Mouse (Mus musculus) embryonic facial prominence, embryonic 14.5 days (tissue): Measurements from ENCODE around the gene Lima1. TPM values are rescaled to one million over a fixed set of nuclear protein-coding genes. Genes with fewer than 3 reads are reported as not detected.

ENCODE experiments used
- ATAC-seq: fragments of 200-750 bp; cut with Nextera tagmentation; 2 replicates; pipeline ENCODE4 v1.8.0; 2017; ENCODE audit warnings: low read depth, moderate number of reproducible peaks, moderate TSS enrichment
- DNase-seq: peaks from one replicate; pipeline ENCODE4 v3.0.0-alpha.2; 2015; ENCODE audit warnings: low spot score
- H3K27ac ChIP-seq: fragments of 300-500 bp; sonication (generic); replicated peaks from 2 replicates; pipeline ENCODE4 v1.5.1; 2014; ENCODE audit warnings: low read depth, mild to moderate bottlenecking, low read length, moderate library complexity
- H3K27me3 ChIP-seq: fragments of 300-500 bp; sonication (generic); replicated peaks from 2 replicates; pipeline ENCODE4 v1.6.1; 2014; ENCODE audit warnings: low read length; ENCODE audit not compliant: control insufficient read depth, insufficient read depth
- H3K36me3 ChIP-seq: fragments of 300-500 bp; sonication (generic); 2 replicates; pipeline ENCODE4 v1.6.1; 2014; ENCODE audit warnings: low read length, mixed read lengths; ENCODE audit not compliant: control insufficient read depth, insufficient read depth
- H3K4me1 ChIP-seq: fragments of 300-500 bp; sonication (generic); 2 replicates; pipeline ENCODE4 v1.6.1; 2014; ENCODE audit warnings: antibody characterized with exemption, low read length; ENCODE audit not compliant: control insufficient read depth, insufficient read depth
- H3K4me2 ChIP-seq: fragments of 300-500 bp; sonication (generic); 2 replicates; pipeline ENCODE4 v1.6.1; 2014; ENCODE audit warnings: low read depth, mild to moderate bottlenecking, low read length, moderate library complexity, mixed read lengths
- H3K4me3 ChIP-seq: fragments of 300-500 bp; sonication (generic); 2 replicates; pipeline ENCODE4 v1.5.1; 2014; ENCODE audit warnings: low read depth, mild to moderate bottlenecking, low read length
- H3K9ac ChIP-seq: fragments of 300-500 bp; sonication (generic); 2 replicates; pipeline ENCODE4 v1.6.1; 2014; ENCODE audit warnings: low read depth, mild to moderate bottlenecking, low read length, moderate library complexity, mixed read lengths
- H3K9me3 ChIP-seq: fragments of 300-500 bp; sonication (generic); 2 replicates; pipeline ENCODE4 v1.6.1; 2016; ENCODE audit warnings: low read length; ENCODE audit not compliant: control insufficient read depth
- WGBS: fragments of 180-500 bp; shearing (Covaris S2); extraction: QIAGEN DNeasy Blood & Tissue Kit; methylation state at CpG from one replicate; pipeline ENCODE4 v1.1.7; 2014; 5-methylcytosine and 5-hydroxymethylcytosine counted together
- polyA plus RNA-seq: library from polyadenylated mRNA; unstranded; fragments of >200 nt; fragmentation: Nextera tagmentation; extraction: Ambion mirVana; gene quantifications from 2 replicates; pipeline ENCODE4 v1.2.1, GENCODE M21; 2014

Lima1 gene
- polyA plus RNA-seq, 1 experiment from 2014 or later = 66.6 TPM

DNA sequence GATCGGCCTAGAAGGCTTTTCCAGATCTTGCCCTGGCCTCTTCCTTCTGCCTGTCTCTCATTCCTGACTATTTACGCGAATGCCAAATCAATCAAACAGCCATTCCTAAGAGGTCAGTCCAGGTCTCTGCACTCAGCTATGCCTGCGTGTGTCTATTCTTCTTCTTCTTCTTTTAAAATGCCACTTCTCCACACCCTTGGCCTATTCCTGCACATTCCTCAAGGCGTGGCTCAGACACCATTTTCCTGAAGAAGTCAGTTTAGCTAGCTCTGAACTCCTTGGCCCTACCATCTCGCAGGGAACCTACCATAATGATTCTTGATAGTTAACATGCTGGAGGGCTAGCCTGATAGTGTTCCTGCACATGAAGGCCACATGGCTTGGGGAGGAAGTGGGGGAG is 75.5 kb downstream of the Lima1 start:
- Histone ChIP-seq H3K9ac (no peak overlapping the region), H3K4me3 (no peak overlapping the region), H3K27me3 (no peaks in the 10 kb centered on the region), H3K27ac (no peak overlapping the region), H3K36me3 (peaks cover 79% of the 10 kb centered on the region), H3K9me3 (no peaks in the 10 kb centered on the region), H3K4me1 (peaks cover 33% of the 10 kb centered on the region), H3K4me2 (no peak overlapping the region)
- no peak for DNase-seq
- 56% methylated on average over 6 of the region's 6 CpGs for WGBS
- no peak for ATAC-seq

DNA sequence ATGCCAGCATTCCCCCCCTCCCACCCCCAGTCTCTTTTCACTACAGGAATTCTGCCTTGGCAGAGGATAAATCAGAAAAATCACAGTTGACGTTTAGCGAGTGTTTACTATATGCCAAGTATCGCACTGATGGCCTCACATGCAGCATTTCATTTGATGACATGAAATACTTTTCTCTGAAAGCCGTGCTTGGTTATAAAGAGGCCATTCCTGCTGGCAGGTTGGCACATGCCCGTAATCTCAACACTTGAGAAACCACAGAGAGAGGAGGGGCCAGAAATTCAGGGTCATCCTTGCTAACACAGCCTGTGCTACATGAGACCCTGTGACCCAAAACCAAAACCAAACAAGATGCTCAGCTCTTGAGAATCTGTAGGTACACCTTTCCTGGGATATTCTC is 77.4 kb downstream of the Lima1 start:
- peaks cover 86% of the 10 kb centered on the region for H3K36me3 ChIP-seq
- peaks cover 21% of the 10 kb centered on the region for H3K4me1 ChIP-seq
- DNase-seq = peak; percentile 76
- no peak overlapping the region; the same call in 1 of the 2 replicates for H3K27ac ChIP-seq
- 68% methylated on average over 5 of the region's 5 CpGs for WGBS
- H3K27me3 ChIP-seq = no peaks in the 10 kb centered on the region
- peak; percentile 51; the same call in 1 of the 2 replicates for ATAC-seq
- no peaks in the 10 kb centered on the region for H3K9me3 ChIP-seq
- no peak overlapping the region for H3K9ac ChIP-seq
- H3K4me3 ChIP-seq = no peak overlapping the region
- H3K4me2 ChIP-seq = no peak overlapping the region

DNA sequence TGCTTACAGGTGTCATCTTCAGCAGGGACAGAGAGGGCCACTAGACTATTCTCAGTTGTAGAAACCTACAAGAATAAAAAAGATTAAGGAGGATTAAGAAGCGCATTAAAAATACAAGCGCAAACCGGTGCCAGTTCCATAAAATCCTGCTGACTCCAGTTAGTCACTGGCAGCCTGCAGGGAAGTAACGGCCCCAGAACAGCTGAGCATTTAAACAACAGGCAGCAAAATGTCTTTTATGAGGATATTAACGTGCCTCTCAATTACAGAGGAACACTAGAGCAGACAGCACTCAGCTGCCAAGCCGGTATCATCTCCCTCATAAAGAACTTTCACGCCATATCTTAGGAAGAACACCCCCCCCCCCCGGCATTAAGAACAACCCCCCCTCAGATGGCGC is 78.5 kb downstream of the Lima1 start:
- no peak overlapping the region for H3K9ac ChIP-seq
- 77% methylated on average over 9 of the region's 9 CpGs for WGBS
- no peak overlapping the region for H3K27ac ChIP-seq
- DNase-seq (peak; percentile 76), ATAC-seq (peak; percentile 38; the same call in 1 of the 2 replicates)
- no peak overlapping the region for H3K4me2 ChIP-seq
- H3K27me3 ChIP-seq = no peaks in the 10 kb centered on the region
- H3K4me1 ChIP-seq = peaks cover 11% of the 10 kb centered on the region; the same call in 1 of the 2 replicates
- no peaks in the 10 kb centered on the region for H3K9me3 ChIP-seq
- peaks cover 91% of the 10 kb centered on the region for H3K36me3 ChIP-seq
- no peak overlapping the region for H3K4me3 ChIP-seq

DNA sequence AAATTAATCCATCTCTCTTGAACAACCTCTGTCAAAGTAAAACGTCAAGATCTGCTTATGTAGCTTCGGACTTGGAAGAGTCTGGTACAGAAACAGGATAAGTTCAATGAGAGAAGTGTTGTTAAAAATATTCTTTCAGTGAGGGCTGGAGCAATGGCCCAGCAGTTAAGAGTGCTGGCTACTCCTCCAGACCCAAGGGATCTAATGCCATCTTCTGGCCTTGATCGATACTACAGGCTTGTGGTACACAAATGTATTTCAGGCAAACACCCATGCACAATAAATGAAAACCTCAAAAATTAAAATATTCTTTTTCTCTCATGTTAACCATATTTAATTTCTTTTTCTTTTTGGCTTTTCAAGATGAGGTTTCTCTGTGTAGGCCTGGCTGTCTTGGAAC is 79.2 kb downstream of the Lima1 start:
- 86% methylated on average over 3 of the region's 3 CpGs for WGBS
- H3K4me3 ChIP-seq = no peak overlapping the region
- DNase-seq (no peak), ATAC-seq (no peak)
- H3K27ac ChIP-seq = no peak overlapping the region
- H3K9me3 ChIP-seq = no peaks in the 10 kb centered on the region
- H3K36me3 ChIP-seq = peaks cover 91% of the 10 kb centered on the region
- H3K27me3 ChIP-seq = no peaks in the 10 kb centered on the region
- no peak overlapping the region for H3K4me2 ChIP-seq
- no peak overlapping the region for H3K9ac ChIP-seq
- peaks cover 11% of the 10 kb centered on the region; the same call in 1 of the 2 replicates for H3K4me1 ChIP-seq

DNA sequence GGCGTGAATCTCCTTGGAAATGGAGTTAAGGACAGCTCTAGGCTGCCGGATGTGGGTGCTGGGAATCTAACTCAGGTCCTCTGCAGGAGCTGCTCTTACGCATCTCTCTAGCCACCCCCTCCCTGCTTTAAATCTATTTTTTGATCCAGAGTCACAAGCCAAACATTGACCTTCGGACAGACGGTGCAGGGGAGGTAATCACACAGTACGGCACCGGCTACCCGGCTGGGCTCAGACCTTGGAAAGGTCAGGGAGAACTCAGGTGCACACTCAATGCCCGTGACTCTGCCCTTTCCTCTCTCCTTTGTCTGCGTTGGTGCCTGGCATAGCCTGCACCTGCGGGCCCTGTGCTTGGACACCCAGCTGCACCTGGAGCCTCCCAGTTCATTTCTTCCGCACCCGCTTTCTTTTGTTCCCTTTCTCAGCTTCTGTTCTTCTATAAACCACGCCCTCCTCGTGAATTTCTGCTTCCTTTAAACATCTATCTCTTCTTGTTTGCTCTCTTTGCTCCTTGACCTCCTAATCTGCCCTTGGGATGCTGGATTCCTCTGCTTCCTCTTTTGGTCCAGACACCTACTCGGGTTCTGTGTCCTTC is 82.9 kb downstream of the Lima1 start:
- peaks cover 92% of the 10 kb centered on the region for H3K36me3 ChIP-seq
- ATAC-seq = no peak
- no peak overlapping the region for H3K27ac ChIP-seq
- no peak overlapping the region for H3K4me3 ChIP-seq
- H3K4me1 ChIP-seq = no peaks in the 10 kb centered on the region
- H3K9me3 ChIP-seq = no peaks in the 10 kb centered on the region
- no peak for DNase-seq
- H3K27me3 ChIP-seq = no peaks in the 10 kb centered on the region
- no peak overlapping the region for H3K9ac ChIP-seq
- no peak overlapping the region for H3K4me2 ChIP-seq
- WGBS = 92% methylated on average over 16 of the region's 16 CpGs

DNA sequence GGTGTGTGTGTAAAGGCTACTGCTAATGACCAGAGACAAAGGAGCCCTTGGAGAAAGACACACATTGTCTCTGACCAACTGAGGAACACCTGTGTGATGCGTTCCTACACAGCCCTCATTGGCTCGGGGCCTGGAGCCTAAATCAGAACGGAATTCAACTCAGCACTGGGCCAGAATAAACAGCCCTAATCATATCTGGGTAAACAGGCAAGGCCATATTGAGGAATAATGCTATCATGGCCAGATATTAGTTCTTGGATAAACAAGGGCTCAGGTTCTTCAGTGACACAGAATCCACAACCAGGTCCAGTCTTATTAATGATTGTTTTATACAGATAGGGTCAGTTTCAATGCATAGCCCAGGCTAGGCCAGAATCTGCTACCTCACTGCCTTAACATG is 84.3 kb downstream of the Lima1 start:
- peaks cover 95% of the 10 kb centered on the region for H3K36me3 ChIP-seq
- no peak overlapping the region for H3K27ac ChIP-seq
- no peak overlapping the region for H3K4me2 ChIP-seq
- DNase-seq (no peak), ATAC-seq (no peak)
- no peaks in the 10 kb centered on the region for H3K9me3 ChIP-seq
- H3K9ac ChIP-seq = no peak overlapping the region
- H3K27me3 ChIP-seq = no peaks in the 10 kb centered on the region
- no peaks in the 10 kb centered on the region for H3K4me1 ChIP-seq
- no peak overlapping the region for H3K4me3 ChIP-seq
- WGBS = 80% methylated on average over 3 of the region's 3 CpGs

DNA sequence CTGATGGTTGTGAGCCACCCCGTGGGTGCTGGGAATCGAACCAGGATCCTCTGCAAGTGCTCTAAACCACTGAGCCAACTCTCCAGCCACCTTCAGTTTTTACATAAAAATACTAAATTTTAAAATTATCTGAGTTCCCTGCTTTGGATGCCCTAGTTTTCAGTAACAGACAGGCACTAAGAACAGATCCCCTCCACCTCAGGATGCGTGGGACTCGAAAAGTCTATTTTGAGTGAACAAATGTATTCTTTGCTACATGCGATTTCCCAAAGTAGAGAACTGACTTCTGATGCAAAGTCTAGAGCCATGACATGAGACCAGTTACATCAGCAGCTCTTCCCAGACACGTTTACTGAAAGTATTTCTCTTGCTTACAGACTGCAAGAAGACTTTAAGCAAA is 84.8 kb downstream of the Lima1 start:
- DNase-seq (no peak), ATAC-seq (no peak)
- Histone ChIP-seq H3K4me3 (no peak overlapping the region), H3K9ac (no peak overlapping the region), H3K9me3 (no peaks in the 10 kb centered on the region), H3K4me2 (no peak overlapping the region), H3K27ac (no peak overlapping the region), H3K4me1 (no peaks in the 10 kb centered on the region), H3K36me3 (peaks cover 97% of the 10 kb centered on the region), H3K27me3 (no peaks in the 10 kb centered on the region)
- 96% methylated on average over 6 of the region's 6 CpGs for WGBS

DNA sequence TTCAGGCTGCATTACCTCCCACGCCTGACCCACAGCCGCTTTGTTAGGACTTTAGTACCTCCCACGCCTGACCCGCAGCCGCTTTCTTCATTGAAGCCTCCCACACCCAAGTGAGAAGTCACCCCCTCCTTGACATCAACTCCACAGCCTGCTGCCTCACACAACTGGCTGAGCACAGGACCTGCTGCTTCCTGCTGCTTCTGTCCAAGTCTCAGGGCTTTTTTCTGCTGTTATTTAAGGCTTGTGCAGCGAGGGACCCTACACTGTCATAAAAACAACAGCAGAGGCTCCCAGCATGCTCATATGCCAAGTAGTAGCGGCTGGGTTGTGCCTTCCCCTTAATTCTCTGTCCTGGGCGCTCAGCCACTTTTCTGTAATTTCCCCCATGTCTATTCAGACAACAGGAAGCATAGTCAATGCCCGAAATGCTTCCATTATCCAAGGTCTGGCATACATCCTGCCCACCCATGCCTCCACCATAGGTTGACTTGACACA is 87.6 kb downstream of the Lima1 start:
- whole genome bisulfite sequencing = 81% methylated on average over 9 of the region's 9 CpGs
- no peak for ATAC-seq
- Histone ChIP-seq H3K9me3 (no peaks in the 10 kb centered on the region), H3K4me3 (no peak overlapping the region), H3K27ac (0 out of 2 replicates have a peak overlapping the region, but pooled peaks have one; percentile 8), H3K4me2 (no peak overlapping the region), H3K9ac (no peak overlapping the region), H3K27me3 (no peaks in the 10 kb centered on the region), H3K4me1 (no peaks in the 10 kb centered on the region), H3K36me3 (peaks cover 96% of the 10 kb centered on the region)
- DNase-seq = no peak

DNA sequence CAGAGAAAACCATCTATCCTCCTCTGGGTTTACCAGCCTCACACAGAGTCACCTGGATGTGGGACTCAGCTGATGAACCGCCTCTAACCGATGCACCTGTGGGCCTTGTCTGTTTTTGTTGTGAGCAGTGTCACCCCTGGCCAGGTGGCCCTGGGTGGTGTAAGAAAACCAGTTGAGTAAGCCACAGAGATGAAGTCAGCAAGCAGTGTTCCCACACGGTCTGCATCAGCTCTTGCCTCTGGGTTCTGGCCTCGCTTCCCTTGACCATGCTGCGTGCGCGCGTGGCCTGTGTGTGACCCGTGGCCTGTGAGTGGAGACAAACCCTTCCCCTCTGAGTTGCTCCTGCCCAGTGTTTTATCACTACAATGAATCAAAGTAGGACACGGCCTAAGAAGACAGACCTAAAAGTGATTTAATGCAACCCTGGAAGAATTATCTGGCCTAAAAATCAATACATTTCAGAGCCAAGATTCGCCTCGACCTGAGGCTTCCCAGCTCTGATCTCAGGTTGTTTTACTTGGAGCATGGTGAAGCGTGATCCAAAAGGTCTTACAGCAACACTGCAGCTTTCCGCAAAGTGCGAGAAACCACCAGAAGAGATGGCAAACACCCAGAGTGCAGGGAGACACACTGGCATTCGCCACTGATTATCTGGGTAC is 96.5 kb downstream of the Lima1 start:
- ATAC-seq = no peak
- H3K36me3 ChIP-seq = peaks cover 53% of the 10 kb centered on the region
- no peak overlapping the region for H3K4me2 ChIP-seq
- no peak for DNase-seq
- no peaks in the 10 kb centered on the region for H3K27me3 ChIP-seq
- H3K9ac ChIP-seq = no peak overlapping the region
- H3K4me1 ChIP-seq = no peaks in the 10 kb centered on the region
- H3K27ac ChIP-seq = no peak overlapping the region
- H3K4me3 ChIP-seq = no peak overlapping the region
- no peaks in the 10 kb centered on the region for H3K9me3 ChIP-seq
- 92% methylated on average over 16 of the region's 16 CpGs for WGBS
